ENCODE assay signal across 14 mouse cellular contexts in genomic region chr1:132472537-132472936, GRCm38 (mm10). TPM values are rescaled to one million over a fixed set of nuclear protein-coding genes. Genes with fewer than 3 reads are reported as not detected.
A peak's percentile ranks its signal among the peaks of the same experiment; 100 is the strongest.
DNase-seq lines count a peak whose midpoint lies in the region; ATAC-seq and TF ChIP-seq lines count a peak whose summit lies in the region.
"Had no signal": no experiment of that assay in that cellular context is flagged by ENCODE, and none has a peak within 500 bp of the region (broad histone marks: within the 10 kb centered on the region; RNA-seq: fewer than 3 reads in every experiment).

No protein-coding gene starts in this region.

- no peak overlapping the region for H3K27ac ChIP-seq in forebrain, embryonic 14.5 days (ENCODE audit: low read depth, low read length)
- H3K27ac ChIP-seq in forebrain, embryonic 10.5 days, result no peak overlapping the region
- no peak overlapping the region for H3K27ac ChIP-seq in liver, postnatal 0 days (ENCODE audit: low read depth)
- H3K27ac ChIP-seq in liver, embryonic 12.5 days, result no peak overlapping the region
- no peak overlapping the region for H3K27ac ChIP-seq in MEL (ENCODE audit: control insufficient read depth, low read depth, low read length)
- H3K27ac ChIP-seq in heart, embryonic 12.5 days (ENCODE audit: poor library complexity, severe bottlenecking), result no peak overlapping the region
- H3K27ac ChIP-seq in hindbrain, embryonic 13.5 days, result no peak overlapping the region
- H3K27ac ChIP-seq: limb, embryonic 12.5 days; macrophage; stomach, embryonic 15.5 days had no signal

- no peak for TF ChIP-seq POLR2A in MEL (IDR thresholded peaks at IDR 0.05; ENCODE audit: control insufficient read depth in 1 of 2, insufficient read depth in 1 of 2, low read depth in 1 of 2, low read length in 2 of 2, poor library complexity in 1 of 2)

- H3K4me1 ChIP-seq in forebrain, embryonic 14.5 days (ENCODE audit: control insufficient read depth, insufficient read depth, low read length), result peaks cover 6% of the 10 kb centered on the region; the same call in 1 of the 2 replicates
- peaks cover 19% of the 10 kb centered on the region for H3K4me1 ChIP-seq in forebrain, embryonic 10.5 days
- H3K4me1 ChIP-seq in liver, postnatal 0 days (ENCODE audit: insufficient read depth), result no peaks in the 10 kb centered on the region; the same call in 1 of the 2 replicates
- H3K4me1 ChIP-seq in liver, embryonic 12.5 days, result peaks cover 26% of the 10 kb centered on the region
- H3K4me1 ChIP-seq in MEL (ENCODE audit: control insufficient read depth in 1 of 2, insufficient read depth in 2 of 2, low read length in 2 of 2), result peaks cover 2 to 5% of the 10 kb centered on the region in 2 experiments; a peak in 3 of 4 replicates
- H3K4me1 ChIP-seq in heart, embryonic 12.5 days (replicated peaks), result peaks cover 17% of the 10 kb centered on the region
- peaks cover 9% of the 10 kb centered on the region; the same call in 1 of the 2 replicates for H3K4me1 ChIP-seq in hindbrain, embryonic 13.5 days (replicated peaks)

- peak; percentile 58 for TF ChIP-seq CTCF in liver, postnatal 0 days (IDR thresholded peaks at IDR 0.05; ENCODE audit: low read depth)
- peak; percentile 22 to 49 (median 32); a peak in 3 of 6 replicates for TF ChIP-seq CTCF in MEL (IDR thresholded peaks at IDR 0.05 in 2 of 3, conservative IDR thresholded peaks at IDR 0.05 in 1 of 3; ENCODE audit: control insufficient read depth in 1 of 3, insufficient read depth in 1 of 3, low read depth in 2 of 3, low read length in 3 of 3, poor library complexity in 1 of 3, severe bottlenecking in 1 of 3)

- peaks cover 12% of the 10 kb centered on the region for H3K79me2 ChIP-seq in MEL (ENCODE audit: control insufficient read depth, insufficient read depth, low read length, poor library complexity)

- peak; percentile 22 for TF ChIP-seq RAD21 in MEL (IDR thresholded peaks at IDR 0.05; ENCODE audit: low read depth, low read length)

- no peak overlapping the region for H3K9ac ChIP-seq in forebrain, embryonic 14.5 days (ENCODE audit: low read length)
- no peak overlapping the region for H3K9ac ChIP-seq in liver, postnatal 0 days (replicated peaks)
- H3K9ac ChIP-seq in liver, embryonic 12.5 days, result no peak overlapping the region
- no peak overlapping the region for H3K9ac ChIP-seq in MEL (ENCODE audit: control insufficient read depth, low read depth, low read length, poor library complexity, severe bottlenecking)
- no peak overlapping the region for H3K9ac ChIP-seq in heart, embryonic 12.5 days
- H3K9ac ChIP-seq in hindbrain, embryonic 13.5 days, result no peak overlapping the region
- H3K9ac ChIP-seq: limb, embryonic 12.5 days; stomach, embryonic 15.5 days had no signal

- no peak overlapping the region for H3K4me2 ChIP-seq in forebrain, embryonic 14.5 days (ENCODE audit: low read length)
- H3K4me2 ChIP-seq in liver, postnatal 0 days (ENCODE audit: low read depth, low read length), result no peak overlapping the region
- H3K4me2 ChIP-seq in liver, embryonic 12.5 days, result no peak overlapping the region
- no peak overlapping the region for H3K4me2 ChIP-seq in heart, embryonic 12.5 days
- H3K4me2 ChIP-seq in hindbrain, embryonic 13.5 days, result no peak overlapping the region
- H3K4me2 ChIP-seq: limb, embryonic 12.5 days; stomach, embryonic 15.5 days had no signal

- TF ChIP-seq EP300 in liver, postnatal 0 days (IDR thresholded peaks at IDR 0.05; ENCODE audit: low read depth), result no peak
- TF ChIP-seq EP300 in MEL (IDR thresholded peaks at IDR 0.05; ENCODE audit: low read depth in 1 of 2, low read length in 2 of 2), result no peak

- peak; percentile 55 for DNase-seq in forebrain, embryonic 14.5 days (ENCODE audit: low spot score)
- DNase-seq in forebrain, embryonic 10.5 days (ENCODE audit: extremely low spot score, low spot score), result no peak
- no peak for DNase-seq in liver, postnatal 0 days
- peak; percentile 39 for DNase-seq in MEL (ENCODE audit: low read depth, low spot score)
- DNase-seq in retina, embryonic 14.5 days (ENCODE audit: low spot score), result peak; percentile 42
- DNase-seq: adrenal gland, adult 8-10 months; cerebellum, adult 18-20 months; heart, postnatal 36 days had no signal

- H3K27me3 ChIP-seq in forebrain, embryonic 14.5 days (replicated peaks; ENCODE audit: control insufficient read depth, insufficient read depth, low read length), result no peaks in the 10 kb centered on the region
- H3K27me3 ChIP-seq in forebrain, embryonic 10.5 days (ENCODE audit: poor library complexity, severe bottlenecking), result no peaks in the 10 kb centered on the region
- no peaks in the 10 kb centered on the region for H3K27me3 ChIP-seq in liver, postnatal 0 days (ENCODE audit: insufficient read depth, low read length)
- H3K27me3 ChIP-seq in liver, embryonic 12.5 days (replicated peaks), result no peaks in the 10 kb centered on the region
- no peaks in the 10 kb centered on the region for H3K27me3 ChIP-seq in MEL (ENCODE audit: control insufficient read depth in 1 of 2, insufficient read depth in 2 of 2, low read length in 2 of 2)
- H3K27me3 ChIP-seq in heart, embryonic 12.5 days (replicated peaks), result no peaks in the 10 kb centered on the region
- no peaks in the 10 kb centered on the region for H3K27me3 ChIP-seq in hindbrain, embryonic 13.5 days
- H3K27me3 ChIP-seq: limb, embryonic 12.5 days; stomach, embryonic 15.5 days had no signal

- WGBS in forebrain, embryonic 14.5 days, result 60% methylated on average over 5 of the region's 5 CpGs
- 67% methylated on average over 5 of the region's 5 CpGs for WGBS in forebrain, embryonic 10.5 days
- 44% methylated on average over 5 of the region's 5 CpGs for WGBS in liver, postnatal 0 days (ENCODE audit: insufficient replicate concordance)
- 45% methylated on average over 5 of the region's 5 CpGs for WGBS in liver, embryonic 12.5 days (ENCODE audit: insufficient replicate concordance)
- 57% methylated on average over 5 of the region's 5 CpGs for WGBS in heart, embryonic 12.5 days
- WGBS in hindbrain, embryonic 13.5 days, result 68% methylated on average over 5 of the region's 5 CpGs

- H3K9me3 ChIP-seq in forebrain, embryonic 14.5 days (replicated peaks; ENCODE audit: control insufficient read depth, low read length), result no peaks in the 10 kb centered on the region
- no peaks in the 10 kb centered on the region for H3K9me3 ChIP-seq in forebrain, embryonic 10.5 days
- H3K9me3 ChIP-seq in liver, postnatal 0 days (ENCODE audit: low read length), result no peaks in the 10 kb centered on the region
- H3K9me3 ChIP-seq in liver, embryonic 12.5 days (replicated peaks), result no peaks in the 10 kb centered on the region
- no peaks in the 10 kb centered on the region for H3K9me3 ChIP-seq in MEL (replicated peaks; ENCODE audit: insufficient read depth, low read length)
- no peaks in the 10 kb centered on the region for H3K9me3 ChIP-seq in heart, embryonic 12.5 days (replicated peaks)
- no peaks in the 10 kb centered on the region for H3K9me3 ChIP-seq in hindbrain, embryonic 13.5 days
- H3K9me3 ChIP-seq: limb, embryonic 12.5 days; stomach, embryonic 15.5 days had no signal

- no peak for ATAC-seq in forebrain, embryonic 14.5 days
- ATAC-seq in liver, postnatal 0 days, result no peak
- no peak for ATAC-seq in liver, embryonic 12.5 days
- ATAC-seq in heart, embryonic 12.5 days (ENCODE audit: insufficient number of reproducible peaks, low FRiP score), result no peak
- no peak for ATAC-seq in hindbrain, embryonic 13.5 days (ENCODE audit: low FRiP score)

- no peak overlapping the region for H3K4me3 ChIP-seq in forebrain, embryonic 14.5 days (ENCODE audit: low read depth, low read length)
- no peak overlapping the region for H3K4me3 ChIP-seq in forebrain, embryonic 10.5 days
- H3K4me3 ChIP-seq in liver, postnatal 0 days (ENCODE audit: low read depth, low read length), result no peak overlapping the region
- H3K4me3 ChIP-seq in liver, embryonic 12.5 days, result no peak overlapping the region
- no peak overlapping the region for H3K4me3 ChIP-seq in MEL (ENCODE audit: control insufficient read depth in 1 of 2, insufficient read depth in 1 of 2, low read depth in 2 of 2, low read length in 2 of 2)
- no peak overlapping the region for H3K4me3 ChIP-seq in heart, embryonic 12.5 days
- no peak overlapping the region for H3K4me3 ChIP-seq in hindbrain, embryonic 13.5 days
- H3K4me3 ChIP-seq: limb, embryonic 12.5 days; stomach, embryonic 15.5 days had no signal

- H3K36me3 ChIP-seq in forebrain, embryonic 14.5 days (ENCODE audit: control insufficient read depth, insufficient read depth, low read length), result no peaks in the 10 kb centered on the region
- no peaks in the 10 kb centered on the region; the same call in 1 of the 2 replicates for H3K36me3 ChIP-seq in forebrain, embryonic 10.5 days (replicated peaks)
- H3K36me3 ChIP-seq in liver, postnatal 0 days (replicated peaks; ENCODE audit: insufficient read depth, low read length), result 0 out of 2 replicates have a peak, but pooled peaks cover 2% of the 10 kb centered on the region
- no peaks in the 10 kb centered on the region for H3K36me3 ChIP-seq in liver, embryonic 12.5 days
- peaks cover 0 to 14% of the 10 kb centered on the region in 2 experiments; a peak in 2 of 4 replicates for H3K36me3 ChIP-seq in MEL (ENCODE audit: control insufficient read depth in 1 of 2, insufficient read depth in 2 of 2, low read length in 2 of 2)
- H3K36me3 ChIP-seq in heart, embryonic 12.5 days, result no peaks in the 10 kb centered on the region
- H3K36me3 ChIP-seq in hindbrain, embryonic 13.5 days, result no peaks in the 10 kb centered on the region
- H3K36me3 ChIP-seq: stomach, embryonic 15.5 days had no signal

RNA-seq across cellular contexts. Expression of gene Rbbp5, which starts 4.6 kb away (rescaled TPM):
- polyA plus RNA-seq in forebrain, embryonic 14.5 days (2014; fragmentation: Nextera tagmentation; extraction: Ambion mirVana), result 46.5 and 53.7 TPM in 2 replicates
- 61.9 and 64.1 TPM in 2 replicates for polyA plus RNA-seq in forebrain, embryonic 10.5 days (2016; fragmentation: Nextera tagmentation; extraction: Ambion mirVana)
- polyA plus RNA-seq in liver, postnatal 0 days (2015; fragmentation: Nextera tagmentation; extraction: Ambion mirVana), result 12.4 and 13.1 TPM in 2 replicates
- polyA plus RNA-seq in liver, embryonic 12.5 days (2016; fragmentation: Nextera tagmentation; extraction: Ambion mirVana), result 33.5 and 35.3 TPM in 2 replicates
- 33.2 and 33.3 TPM in 2 replicates for total RNA-seq in MEL (2012; rRNA removed)
- polyA plus RNA-seq in MEL (2012; ENCODE audit: insufficient read depth in 1 of 2, insufficient read length in 2 of 2, low read depth in 1 of 2, low replicate concordance in 2 of 2, missing spikeins in 1 of 2), result 10 to 100 TPM in 1 of 2 experiments, not detected in 1; 43.5 TPM
- 34.2 and 37.8 TPM in 2 replicates for polyA plus RNA-seq in heart, embryonic 12.5 days (2016; fragmentation: Nextera tagmentation; extraction: Ambion mirVana)
- 47.8 and 48.0 TPM in 2 replicates for polyA plus RNA-seq in hindbrain, embryonic 13.5 days (2015; fragmentation: Nextera tagmentation; extraction: Ambion mirVana)

RNA-seq across cellular contexts. Expression of gene Tmem81, which starts 33.5 kb away (rescaled TPM):
- polyA plus RNA-seq in forebrain, embryonic 14.5 days (2014; fragmentation: Nextera tagmentation; extraction: Ambion mirVana), result 0.74 and 1.1 TPM in 2 replicates
- 1.4 and 1.5 TPM in 2 replicates for polyA plus RNA-seq in forebrain, embryonic 10.5 days (2016; fragmentation: Nextera tagmentation; extraction: Ambion mirVana)
- polyA plus RNA-seq in liver, postnatal 0 days (2015; fragmentation: Nextera tagmentation; extraction: Ambion mirVana), result 0.62 and 0.66 TPM in 2 replicates
- polyA plus RNA-seq in liver, embryonic 12.5 days (2016; fragmentation: Nextera tagmentation; extraction: Ambion mirVana), result 1.5 and 1.7 TPM in 2 replicates
- total RNA-seq in MEL (2012; rRNA removed), result 2.6 and 2.9 TPM in 2 replicates
- polyA plus RNA-seq in MEL (2012; ENCODE audit: insufficient read depth in 1 of 2, insufficient read length in 2 of 2, low read depth in 1 of 2, low replicate concordance in 2 of 2, missing spikeins in 1 of 2), result 1 to 10 TPM in 1 of 2 experiments, not detected in 1; 5.4 TPM
- 1.3 TPM in 2 replicates for polyA plus RNA-seq in heart, embryonic 12.5 days (2016; fragmentation: Nextera tagmentation; extraction: Ambion mirVana)
- 0.97 and 1.0 TPM in 2 replicates for polyA plus RNA-seq in hindbrain, embryonic 13.5 days (2015; fragmentation: Nextera tagmentation; extraction: Ambion mirVana)

RNA-seq across cellular contexts. Expression of gene Dstyk, which starts 55.2 kb away (rescaled TPM):
- 7.7 and 8.9 TPM in 2 replicates for polyA plus RNA-seq in forebrain, embryonic 14.5 days (2014; fragmentation: Nextera tagmentation; extraction: Ambion mirVana)
- 14.4 and 14.9 TPM in 2 replicates for polyA plus RNA-seq in forebrain, embryonic 10.5 days (2016; fragmentation: Nextera tagmentation; extraction: Ambion mirVana)
- 2.3 and 2.9 TPM in 2 replicates for polyA plus RNA-seq in liver, postnatal 0 days (2015; fragmentation: Nextera tagmentation; extraction: Ambion mirVana)
- polyA plus RNA-seq in liver, embryonic 12.5 days (2016; fragmentation: Nextera tagmentation; extraction: Ambion mirVana), result 5.8 and 6.6 TPM in 2 replicates
- total RNA-seq in MEL (2012; rRNA removed), result 2.4 and 2.8 TPM in 2 replicates
- polyA plus RNA-seq in MEL (2012; ENCODE audit: insufficient read depth in 1 of 2, insufficient read length in 2 of 2, low read depth in 1 of 2, low replicate concordance in 2 of 2, missing spikeins in 1 of 2), result 1 to 10 TPM in 1 of 2 experiments, not detected in 1; 4.5 TPM
- polyA plus RNA-seq in heart, embryonic 12.5 days (2016; fragmentation: Nextera tagmentation; extraction: Ambion mirVana), result 13.6 and 14.2 TPM in 2 replicates
- 10.0 and 10.3 TPM in 2 replicates for polyA plus RNA-seq in hindbrain, embryonic 13.5 days (2015; fragmentation: Nextera tagmentation; extraction: Ambion mirVana)

Comparison
In these comparisons a context has a peak if more than half of its experiments do, and no peak if none do; other contexts are left out.
1. DNase-seq: peak in forebrain, embryonic 14.5 days (single experiment), MEL (single experiment) and retina, embryonic 14.5 days (single experiment); none in forebrain, embryonic 10.5 days (single experiment) and liver, postnatal 0 days (single experiment).